Mouse (Mus musculus) adrenal gland, postnatal 36 days (tissue): Measurements from ENCODE around the gene Bnc2. TPM values are rescaled to one million over a fixed set of nuclear protein-coding genes. Genes with fewer than 3 reads are reported as not detected.

Experiments
- DNase-seq, 2 experiments: peaks; one replicate each; pipeline ENCODE4 v3.0.0; 2021; ENCODE audit warnings: mixed read lengths in 1 of 2
- total RNA-seq, 2 experiments: library from RNA; stranded (reverse); gene quantifications; 2 replicates each; pipeline ENCODE4 v1.2.3; 2021

Bnc2 gene
- total RNA-seq, 2 experiments from 2014 or later: 10.2 to 11.3 TPM

GRCm38 (mm10) chr4:84317421-84317820, 357.7 kb downstream of the Bnc2 start:
- DNase-seq: no peak

GRCm38 (mm10) chr4:84311371-84311770, 363.7 kb downstream of the Bnc2 start:
- no peak for DNase-seq

GRCm38 (mm10) chr4:84310851-84311250, 364.2 kb downstream of the Bnc2 start:
- no peak for DNase-seq

GRCm38 (mm10) chr4:84308226-84308862, 366.7 kb downstream of the Bnc2 start:
- DNase-seq: no peak

- no peak for DNase-seq
Measured at GRCm38 (mm10) chr4:84306928-84307606, 368.0 kb downstream of the Bnc2 start.

- DNase-seq: no peak
Measured at GRCm38 (mm10) chr4:84302949-84303348, 372.1 kb downstream of the Bnc2 start.

GRCm38 (mm10) chr4:84285153-84285552, 389.9 kb downstream of the Bnc2 start:
- no peak for DNase-seq

GRCm38 (mm10) chr4:84282651-84283050, 392.4 kb downstream of the Bnc2 start:
- no peak for DNase-seq

GRCm38 (mm10) chr4:84278156-84278555, 396.9 kb downstream of the Bnc2 start:
- DNase-seq: no peak

GRCm38 (mm10) chr4:84276081-84276480, 399.0 kb downstream of the Bnc2 start:
- no peak for DNase-seq

- DNase-seq: no peak
Measured at GRCm38 (mm10) chr4:84274158-84274557, 400.9 kb downstream of the Bnc2 start.

- no peak for DNase-seq
Measured at GRCm38 (mm10) chr4:84272867-84273266, 402.2 kb downstream of the Bnc2 start.

- no peak for DNase-seq
Measured at GRCm38 (mm10) chr4:84269845-84270244, 405.2 kb downstream of the Bnc2 start.

GRCm38 (mm10) chr4:84247356-84247755, 427.7 kb downstream of the Bnc2 start:
- no peak for DNase-seq

GRCm38 (mm10) chr4:84232346-84232745, 442.7 kb downstream of the Bnc2 start:
- peak in 1 of 2 experiments; percentile 7 for DNase-seq

GRCm38 (mm10) chr4:84231251-84231650, 443.8 kb downstream of the Bnc2 start:
- DNase-seq: no peak

GRCm38 (mm10) chr4:84229189-84229960, 445.7 kb downstream of the Bnc2 start:
- no peak for DNase-seq

GRCm38 (mm10) chr4:84228551-84228950, 446.5 kb downstream of the Bnc2 start:
- DNase-seq: no peak

Other genes starting within 250 kb of the Bnc2 start
- gene Cntln, start 209.0 kb upstream of the Bnc2 start, total RNA-seq: 10 to 100 TPM in 1 of 2 experiments, 1 to 10 TPM in 1; 7.9 to 12.0 TPM